Mouse (Mus musculus): ENCODE measurements around the gene Zfp235. TPM values are rescaled to one million over a fixed set of nuclear protein-coding genes. Genes with fewer than 3 reads are reported as not detected.

The Zfp235 gene
- total RNA-seq, 2 experiments from 2014 or later, result 4.5 to 5.9 TPM

Other genes starting within 250 kb of the Zfp235 start
- not detected for gene Vmn1r178, start 242.2 kb upstream of the Zfp235 start, total RNA-seq (2021)
- not detected for gene Vmn1r179, start 207.2 kb upstream of the Zfp235 start, total RNA-seq (2021)
- not detected for gene Vmn1r180, start 183.5 kb upstream of the Zfp235 start, total RNA-seq (2021)
- gene Vmn1r181, start 159.6 kb upstream of the Zfp235 start, total RNA-seq (2021), result not detected
- not detected for gene V1rd19, start 132.5 kb upstream of the Zfp235 start, total RNA-seq (2021)
- gene Vmn1r183, start 80.9 kb upstream of the Zfp235 start, total RNA-seq (2021), result not detected
- 10 to 100 TPM; 15.8 to 16.0 TPM for gene Zfp180, start 52.2 kb upstream of the Zfp235 start, total RNA-seq (2021)
- 1 to 10 TPM; 2.8 to 3.7 TPM for gene Zfp112, start 21.9 kb upstream of the Zfp235 start, total RNA-seq (2021)
- not detected for gene Zfp114, start 40.9 kb downstream of the Zfp235 start, total RNA-seq (2021)
- 1 to 10 TPM; 3.0 to 4.5 TPM for gene Zfp111, start 77.3 kb downstream of the Zfp235 start, total RNA-seq (2021)
- 1 to 10 TPM; 2.0 to 2.2 TPM for gene Zfp109, start 103.4 kb downstream of the Zfp235 start, total RNA-seq (2021)
- gene Zfp108, start 120.6 kb downstream of the Zfp235 start, total RNA-seq (2021), result 1 to 10 TPM; 1.0 to 1.2 TPM
- gene Zfp93, start 136.3 kb downstream of the Zfp235 start, total RNA-seq (2021), result 1 to 10 TPM; 3.1 to 3.6 TPM
- gene Zfp61, start 167.1 kb downstream of the Zfp235 start, total RNA-seq (2021), result 1 to 10 TPM; 2.2 to 2.6 TPM
- gene Zfp94, start 182.5 kb downstream of the Zfp235 start, total RNA-seq (2021), result 1 to 10 TPM; 2.5 TPM
- under 1 TPM in 1 of 2 experiments, not detected in 1; 0.32 TPM for gene Tescl, start 199.8 kb downstream of the Zfp235 start, total RNA-seq (2021)
- gene Lypd5, start 215.0 kb downstream of the Zfp235 start, total RNA-seq (2021), result not detected
- 1 to 10 TPM in 1 of 2 experiments, under 1 TPM in 1; 0.69 to 2.4 TPM for gene Kcnn4, start 236.1 kb downstream of the Zfp235 start, total RNA-seq (2021)

All from heart, adult 18-20 months (tissue).